Mouse (Mus musculus) hindbrain, embryonic 11.5 days (tissue): ENCODE data around the gene Stac2. TPM values are rescaled to one million over a fixed set of nuclear protein-coding genes. Genes with fewer than 3 reads are reported as not detected.
A peak's percentile ranks its signal among the peaks of the same experiment; 100 is the strongest.

ENCODE experiments used
- ATAC-seq: fragments of 200-750 bp; cut with Nextera tagmentation; 2 replicates; pipeline ENCODE4 v1.8.0; 2017; ENCODE audit warnings: mild to moderate bottlenecking, moderate TSS enrichment, moderate library complexity; ENCODE audit not compliant: low FRiP score
- DNase-seq: peaks from one replicate; pipeline ENCODE4 v3.0.0-alpha.2; 2015; ENCODE audit warnings: low spot score
- H3K27ac ChIP-seq: fragments of 300-500 bp; sonication (generic); 2 replicates; pipeline ENCODE4 v1.5.1; 2014; ENCODE audit warnings: mild to moderate bottlenecking, low read depth, low read length
- H3K27me3 ChIP-seq: fragments of 300-500 bp; sonication (generic); 2 replicates; pipeline ENCODE4 v1.6.1; 2014; ENCODE audit warnings: mild to moderate bottlenecking, low read length, moderate library complexity, mixed read lengths; ENCODE audit not compliant: control insufficient read depth, insufficient read depth
- H3K36me3 ChIP-seq: fragments of 300-500 bp; sonication (generic); 2 replicates; pipeline ENCODE4 v1.6.1; 2014; ENCODE audit warnings: mild to moderate bottlenecking, low read length, moderate library complexity, mixed read lengths; ENCODE audit not compliant: control insufficient read depth, insufficient read depth
- H3K4me1 ChIP-seq: fragments of 300-500 bp; sonication (generic); replicated peaks from 2 replicates; pipeline ENCODE4 v1.6.1; 2014; ENCODE audit warnings: low read length, mixed read lengths; ENCODE audit not compliant: control insufficient read depth, insufficient read depth
- H3K4me2 ChIP-seq: fragments of 300-500 bp; sonication (generic); replicated peaks from 2 replicates; pipeline ENCODE4 v1.6.1; 2014; ENCODE audit warnings: mild to moderate bottlenecking, low read depth, low read length
- H3K4me3 ChIP-seq: fragments of 300-500 bp; sonication (generic); 2 replicates; pipeline ENCODE4 v1.5.1; 2014; ENCODE audit warnings: low read depth, low read length
- H3K9ac ChIP-seq: fragments of 300-500 bp; sonication (generic); 2 replicates; pipeline ENCODE4 v1.6.1; 2014; ENCODE audit warnings: low read depth, low read length
- H3K9me3 ChIP-seq: fragments of 300-500 bp; sonication (generic); 2 replicates; pipeline ENCODE4 v1.6.1; 2016; ENCODE audit warnings: low read length; ENCODE audit not compliant: control insufficient read depth
- WGBS: fragments of 180-500 bp; shearing (Covaris S2); extraction: QIAGEN DNeasy Blood & Tissue Kit; methylation state at CpG from one replicate; pipeline ENCODE4 v1.1.7; 2014; 5-methylcytosine and 5-hydroxymethylcytosine counted together
- polyA plus RNA-seq: library from polyadenylated mRNA; unstranded; fragments of >200 nt; fragmentation: Nextera tagmentation; extraction: Ambion mirVana; gene quantifications from 2 replicates; pipeline ENCODE4 v1.2.1, GENCODE M21; 2014

The Stac2 gene
- polyA plus RNA-seq, 1 experiment from 2014 or later: 1.4 TPM

DNA sequence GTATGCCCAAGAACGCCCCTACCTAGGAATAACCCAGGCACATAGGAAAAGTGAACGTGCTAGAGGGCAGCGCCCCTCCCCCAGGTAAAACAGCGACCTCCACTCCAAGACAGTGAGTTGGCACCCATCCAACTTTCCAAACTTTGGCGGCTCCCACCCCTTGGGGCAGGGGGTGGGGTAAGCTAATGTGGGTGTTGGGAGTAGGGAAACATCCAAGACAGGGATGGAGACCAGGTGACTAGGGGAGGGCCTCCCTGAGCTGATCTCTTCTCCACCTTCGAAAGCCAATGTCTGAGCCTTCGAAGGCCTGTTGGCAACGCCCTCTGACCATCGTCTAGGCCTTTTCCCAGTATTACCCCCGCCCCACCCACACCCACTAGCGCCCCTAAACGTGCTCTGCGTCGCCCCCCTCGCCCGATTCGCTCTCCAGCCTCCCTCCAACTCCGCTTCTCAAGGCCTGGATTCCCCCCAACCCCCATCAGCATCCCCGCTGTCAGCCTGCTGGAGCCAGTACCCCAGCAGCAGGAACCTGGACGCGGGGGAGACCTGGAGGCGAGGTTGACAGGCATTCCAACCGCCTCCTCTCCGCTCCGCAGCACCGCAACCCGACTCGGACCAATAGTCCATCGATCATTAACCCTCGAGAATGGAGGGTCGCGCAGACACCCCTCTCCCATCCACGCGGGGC is 31.6 kb downstream of the Stac2 start:
- peak overlapping the region; percentile 92 for H3K4me2 ChIP-seq
- H3K36me3 ChIP-seq: 0 out of 2 replicates have a peak, but pooled peaks cover 4% of the 10 kb centered on the region
- no peaks in the 10 kb centered on the region for H3K9me3 ChIP-seq
- peaks cover 21% of the 10 kb centered on the region for H3K4me1 ChIP-seq
- ATAC-seq: peak; percentile 18
- peak overlapping the region; percentile 80 for H3K27ac ChIP-seq
- H3K9ac ChIP-seq: peak overlapping the region; percentile 88
- 5% methylated on average over 31 of the region's 34 CpGs for WGBS
- no peaks in the 10 kb centered on the region for H3K27me3 ChIP-seq
- peak overlapping the region; percentile 85 for H3K4me3 ChIP-seq
- DNase-seq: no peak

- Histone ChIP-seq H3K4me1 (peaks cover 21% of the 10 kb centered on the region), H3K4me3 (peak overlapping the region; percentile 85), H3K27me3 (no peaks in the 10 kb centered on the region), H3K9ac (peak overlapping the region; percentile 88; the same call in 1 of the 2 replicates), H3K4me2 (peak overlapping the region; percentile 92), H3K36me3 (0 out of 2 replicates have a peak, but pooled peaks cover 4% of the 10 kb centered on the region), H3K27ac (no peak overlapping the region), H3K9me3 (no peaks in the 10 kb centered on the region)
- DNase-seq (no peak), ATAC-seq (no peak)
- WGBS: 53% methylated on average over 2 of the region's 2 CpGs
Observed at GRCm38 (mm10) chr11:98021118-98021517, 32.1 kb downstream of the Stac2 start.

- 81% methylated on average over 1 of the region's 1 CpGs for WGBS
- H3K27ac ChIP-seq: no peak overlapping the region
- no peaks in the 10 kb centered on the region for H3K9me3 ChIP-seq
- H3K4me3 ChIP-seq: no peak overlapping the region
- peaks cover 21% of the 10 kb centered on the region for H3K4me1 ChIP-seq
- no peaks in the 10 kb centered on the region for H3K27me3 ChIP-seq
- no peak for ATAC-seq
- 0 out of 2 replicates have a peak, but pooled peaks cover 4% of the 10 kb centered on the region for H3K36me3 ChIP-seq
- peak overlapping the region; percentile 25; the same call in 1 of the 2 replicates for H3K4me2 ChIP-seq
- DNase-seq: no peak
- no peak overlapping the region for H3K9ac ChIP-seq
Observed at GRCm38 (mm10) chr11:98020710-98021109, 32.6 kb downstream of the Stac2 start.

- no peak for DNase-seq
- peak overlapping the region; percentile 24; the same call in 1 of the 2 replicates for H3K9ac ChIP-seq
- H3K4me1 ChIP-seq: peaks cover 21% of the 10 kb centered on the region
- 36% methylated on average over 8 of the region's 8 CpGs for WGBS
- no peak overlapping the region; the same call in 1 of the 2 replicates for H3K4me3 ChIP-seq
- no peaks in the 10 kb centered on the region for H3K9me3 ChIP-seq
- ATAC-seq: no peak
- peak overlapping the region; percentile 25 for H3K4me2 ChIP-seq
- H3K27ac ChIP-seq: peak overlapping the region; percentile 65
- 0 out of 2 replicates have a peak, but pooled peaks cover 4% of the 10 kb centered on the region for H3K36me3 ChIP-seq
- no peaks in the 10 kb centered on the region for H3K27me3 ChIP-seq
Observed at GRCm38 (mm10) chr11:98019883-98020610, 33.2 kb downstream of the Stac2 start.

DNA sequence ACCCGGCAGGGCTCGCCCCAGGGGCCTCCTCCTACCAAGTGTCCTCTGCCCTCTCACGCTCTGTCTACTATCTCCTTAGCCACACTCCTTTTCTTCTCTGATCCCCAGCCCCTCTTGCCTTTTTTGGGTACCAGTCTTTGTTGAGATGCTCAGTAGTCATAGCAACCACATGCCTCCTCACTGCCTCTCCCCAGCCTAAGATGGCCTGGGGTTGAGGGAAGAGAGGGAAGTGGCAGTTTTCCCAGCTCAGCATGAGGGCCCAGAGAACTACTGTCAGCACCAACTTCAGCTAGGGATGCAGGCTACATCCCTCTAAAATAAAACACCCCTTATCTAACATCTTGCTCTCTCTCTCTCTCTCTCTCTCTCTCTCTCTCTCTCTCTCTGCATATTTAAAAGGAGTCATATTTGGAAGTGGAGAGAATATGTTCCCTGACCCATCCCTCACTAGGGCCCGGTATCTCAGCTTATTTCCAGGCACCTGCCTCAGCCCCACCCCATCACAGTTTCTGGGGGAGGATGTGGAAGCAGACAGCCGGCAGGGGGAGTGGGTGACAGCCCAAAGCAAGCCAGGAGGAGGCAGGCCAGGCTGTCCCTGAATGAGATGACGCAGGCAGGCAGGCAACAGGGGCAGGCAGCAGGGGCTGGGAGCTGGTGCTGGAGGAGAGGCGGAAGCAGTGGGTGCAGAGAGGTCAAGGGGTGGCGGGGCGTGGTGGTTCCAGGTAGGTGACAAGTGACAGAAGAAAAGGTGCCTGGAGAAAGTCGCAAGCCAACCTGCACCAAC is 34.2 kb downstream of the Stac2 start:
- Histone ChIP-seq H3K4me2 (no peak overlapping the region), H3K27ac (peak overlapping the region; percentile 65; the same call in 1 of the 2 replicates), H3K36me3 (0 out of 2 replicates have a peak, but pooled peaks cover 4% of the 10 kb centered on the region), H3K9me3 (no peaks in the 10 kb centered on the region), H3K4me3 (no peak overlapping the region), H3K9ac (peak overlapping the region; percentile 24; the same call in 1 of the 2 replicates), H3K27me3 (no peaks in the 10 kb centered on the region), H3K4me1 (peaks cover 21% of the 10 kb centered on the region)
- DNase-seq: no peak
- 27% methylated on average over 10 of the region's 10 CpGs for WGBS
- no peak for ATAC-seq

- Histone ChIP-seq H3K27ac (no peak overlapping the region), H3K9ac (no peak overlapping the region)
- WGBS: 75% methylated on average over 6 of the region's 6 CpGs
Observed at GRCm38 (mm10) chr11:98018222-98018621, 35.0 kb downstream of the Stac2 start.

DNA sequence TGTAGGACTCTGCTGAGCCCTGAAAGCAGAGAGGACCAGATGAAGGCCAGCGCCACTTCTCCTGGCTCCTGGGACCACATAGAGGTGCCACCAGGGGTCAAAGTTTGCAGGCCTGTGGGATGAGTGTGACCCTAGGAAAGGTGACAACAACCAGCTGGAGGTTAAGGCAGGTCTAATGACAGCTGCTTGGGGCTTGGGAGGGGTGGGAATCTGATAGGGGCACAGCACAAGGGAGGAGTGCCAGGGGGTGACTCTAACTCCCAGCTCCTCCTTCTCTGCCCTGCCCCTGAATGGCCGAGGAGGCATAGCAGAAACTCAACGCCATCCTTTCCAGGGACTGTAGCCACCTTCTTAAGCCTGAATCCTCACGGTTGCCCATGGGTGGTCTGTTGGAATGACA is 36.4 kb downstream of the Stac2 start:
- no peak overlapping the region for H3K4me2 ChIP-seq
- no peak overlapping the region for H3K4me3 ChIP-seq

More at GRCm38 (mm10) chr11:98018222-98018621, 35.0 kb downstream of the Stac2 start:
- no peak overlapping the region for H3K4me2 ChIP-seq
- ATAC-seq (no peak), DNase-seq (no peak)
- H3K4me3 ChIP-seq: no peak overlapping the region
- H3K36me3 ChIP-seq: 0 out of 2 replicates have a peak, but pooled peaks cover 4% of the 10 kb centered on the region
- H3K27me3 ChIP-seq: no peaks in the 10 kb centered on the region
- H3K4me1 ChIP-seq: peaks cover 20% of the 10 kb centered on the region
- H3K9me3 ChIP-seq: no peaks in the 10 kb centered on the region

DNA sequence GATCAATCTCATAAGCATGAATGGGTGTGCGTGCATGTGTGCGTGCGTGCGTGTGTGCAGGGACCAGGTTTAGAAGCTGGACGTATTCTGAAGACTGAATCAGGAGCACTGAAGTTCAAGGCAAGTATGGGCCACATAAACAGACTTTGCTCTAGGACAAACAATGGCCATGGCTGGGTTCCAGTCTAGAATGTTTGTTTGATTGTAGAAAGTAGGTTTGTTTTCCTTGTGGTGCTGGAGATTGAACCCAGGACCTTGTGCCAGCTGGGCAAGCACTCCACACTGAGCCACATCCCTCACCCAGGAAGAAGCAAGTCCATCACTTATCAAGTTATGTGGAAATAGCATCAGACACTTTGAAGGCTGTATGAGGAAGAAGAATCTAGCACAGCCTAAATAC is 37.1 kb downstream of the Stac2 start:
- H3K9ac ChIP-seq: no peak overlapping the region
- H3K27me3 ChIP-seq: no peaks in the 10 kb centered on the region
- ATAC-seq (no peak), DNase-seq (no peak)
- no peak overlapping the region for H3K4me3 ChIP-seq
- H3K36me3 ChIP-seq: 0 out of 2 replicates have a peak, but pooled peaks cover 4% of the 10 kb centered on the region
- no peak overlapping the region for H3K27ac ChIP-seq
- H3K4me1 ChIP-seq: peaks cover 14% of the 10 kb centered on the region
- 96% methylated on average over 5 of the region's 5 CpGs for WGBS
- H3K9me3 ChIP-seq: no peaks in the 10 kb centered on the region
- H3K4me2 ChIP-seq: no peak overlapping the region

More for the DNA sequence above, 36.4 kb downstream of the Stac2 start:
- Histone ChIP-seq H3K36me3 (0 out of 2 replicates have a peak, but pooled peaks cover 4% of the 10 kb centered on the region), H3K9me3 (no peaks in the 10 kb centered on the region), H3K4me1 (peaks cover 16% of the 10 kb centered on the region), H3K27ac (no peak overlapping the region), H3K27me3 (no peaks in the 10 kb centered on the region), H3K9ac (no peak overlapping the region)
- ATAC-seq: no peak
- no peak for DNase-seq
- 81% methylated on average over 4 of the region's 4 CpGs for WGBS
